Mouse (Mus musculus): Measurements from ENCODE around the gene Tmem266.

- TF ChIP-seq CTCF (IDR thresholded peaks at IDR 0.05; ENCODE audit: extremely low read depth, insufficient read depth, low read length) (no peak), POLR2A (IDR thresholded peaks at IDR 0.05; ENCODE audit: extremely low read depth, insufficient read depth, low read length) (no peak)
Observed at GRCm38 (mm10) chr9:55357164-55357563, 30.5 kb downstream of the Tmem266 start.

All from cortical plate, adult 2 months (tissue).